Mouse (Mus musculus): ENCODE results near the gene Foxf2. TPM values are rescaled to one million over a fixed set of nuclear protein-coding genes. Genes with fewer than 3 reads are reported as not detected.
A peak's percentile ranks its signal among the peaks of the same experiment; 100 is the strongest.

The Foxf2 gene
- polyA plus RNA-seq (2012; rRNA removed): 64.7 and 69.8 TPM in 2 replicates

- no peaks in the 10 kb centered on the region; the same call in none of the 2 replicates for H3K4me1 ChIP-seq (ENCODE audit: control insufficient read depth, insufficient read depth, low read length)
- DNase-seq: peak; percentile 37
- TF ChIP-seq CTCF (IDR thresholded peaks at IDR 0.05; ENCODE audit: insufficient read depth, low read length): no peak
- peak; percentile 74; the same call in 1 of the 2 replicates for TF ChIP-seq POLR2A (IDR thresholded peaks at IDR 0.05; ENCODE audit: borderline replicate concordance, extremely low read depth, low read depth, low read length)
- H3K4me3 ChIP-seq (replicated peaks; ENCODE audit: extremely low read depth, low read depth, low read length): peak within 1 kb of the TSS; percentile 57
- under 1% methylated on average over 58 of the region's 74 CpGs for WGBS
Observed at GRCm38 (mm10) chr13:31625333-31626101, at the start of gene Foxf2. Gene Foxf2 (plus strand): TSS chr13:31625816.

- H3K4me3 ChIP-seq (replicated peaks; ENCODE audit: extremely low read depth, low read depth, low read length): no peak overlapping the region
- TF ChIP-seq POLR2A (IDR thresholded peaks at IDR 0.05; ENCODE audit: borderline replicate concordance, extremely low read depth, low read depth, low read length): no peak
- TF ChIP-seq CTCF (IDR thresholded peaks at IDR 0.05; ENCODE audit: insufficient read depth, low read length): no peak
- H3K4me1 ChIP-seq (ENCODE audit: control insufficient read depth, insufficient read depth, low read length): no peaks in the 10 kb centered on the region; the same call in 1 of the 2 replicates
- no peak for DNase-seq
- WGBS: 82% methylated on average over 4 of the region's 4 CpGs
Observed at GRCm38 (mm10) chr13:31576696-31577095, 48.9 kb upstream of the Foxf2 start.

- no peaks in the 10 kb centered on the region; the same call in 1 of the 2 replicates for H3K4me1 ChIP-seq (ENCODE audit: control insufficient read depth, insufficient read depth, low read length)
- WGBS: 15% methylated on average over 6 of the region's 6 CpGs
- no peak for DNase-seq
- no peak for TF ChIP-seq CTCF (IDR thresholded peaks at IDR 0.05; ENCODE audit: insufficient read depth, low read length)
- no peak for TF ChIP-seq POLR2A (IDR thresholded peaks at IDR 0.05; ENCODE audit: borderline replicate concordance, extremely low read depth, low read depth, low read length)
- H3K4me3 ChIP-seq (replicated peaks; ENCODE audit: extremely low read depth, low read depth, low read length): no peak overlapping the region
Observed at GRCm38 (mm10) chr13:31577576-31577975, 48.0 kb upstream of the Foxf2 start.

- 63% methylated on average over 10 of the region's 10 CpGs for WGBS
- TF ChIP-seq CTCF (IDR thresholded peaks at IDR 0.05; ENCODE audit: insufficient read depth, low read length) (no peak), POLR2A (IDR thresholded peaks at IDR 0.05; ENCODE audit: borderline replicate concordance, extremely low read depth, low read depth, low read length) (no peak)
- H3K4me1 ChIP-seq (ENCODE audit: control insufficient read depth, insufficient read depth, low read length): no peaks in the 10 kb centered on the region; the same call in 1 of the 2 replicates
- peak; percentile 33 for DNase-seq
- H3K4me3 ChIP-seq (replicated peaks; ENCODE audit: extremely low read depth, low read depth, low read length): no peak overlapping the region
Observed at GRCm38 (mm10) chr13:31578389-31578788, 47.2 kb upstream of the Foxf2 start.

GRCm38 (mm10) chr13:31579866-31580265 is 45.8 kb upstream of the Foxf2 start:
- H3K4me1 ChIP-seq (ENCODE audit: control insufficient read depth, insufficient read depth, low read length): no peaks in the 10 kb centered on the region; the same call in 1 of the 2 replicates
- H3K4me3 ChIP-seq (replicated peaks; ENCODE audit: extremely low read depth, low read depth, low read length): no peak overlapping the region
- 55% methylated on average over 9 of the region's 9 CpGs for WGBS
- DNase-seq: peak; percentile 65
- TF ChIP-seq CTCF (IDR thresholded peaks at IDR 0.05; ENCODE audit: insufficient read depth, low read length) (peak; percentile 72), POLR2A (IDR thresholded peaks at IDR 0.05; ENCODE audit: borderline replicate concordance, extremely low read depth, low read depth, low read length) (no peak)

- no peak for TF ChIP-seq CTCF (IDR thresholded peaks at IDR 0.05; ENCODE audit: insufficient read depth, low read length)
- no peak for DNase-seq
- Histone ChIP-seq H3K4me1 (ENCODE audit: control insufficient read depth, insufficient read depth, low read length) (no peaks in the 10 kb centered on the region), H3K4me3 (replicated peaks; ENCODE audit: extremely low read depth, low read depth, low read length) (no peak overlapping the region)
- 42% methylated on average over 5 of the region's 5 CpGs for WGBS
Observed at GRCm38 (mm10) chr13:31587341-31587740, 38.3 kb upstream of the Foxf2 start.

GRCm38 (mm10) chr13:31599576-31599975 is 26.0 kb upstream of the Foxf2 start:
- 63% methylated on average over 5 of the region's 5 CpGs for WGBS
- DNase-seq: no peak
- no peak overlapping the region for H3K4me3 ChIP-seq (replicated peaks; ENCODE audit: extremely low read depth, low read depth, low read length)
- TF ChIP-seq CTCF (IDR thresholded peaks at IDR 0.05; ENCODE audit: insufficient read depth, low read length) (no peak), POLR2A (IDR thresholded peaks at IDR 0.05; ENCODE audit: borderline replicate concordance, extremely low read depth, low read depth, low read length) (no peak)
- H3K4me1 ChIP-seq (ENCODE audit: control insufficient read depth, insufficient read depth, low read length): no peaks in the 10 kb centered on the region

GRCm38 (mm10) chr13:31603964-31604363 is 21.7 kb upstream of the Foxf2 start:
- WGBS: 83% methylated on average over 6 of the region's 6 CpGs
- no peak for DNase-seq
- no peaks in the 10 kb centered on the region for H3K4me1 ChIP-seq (ENCODE audit: control insufficient read depth, insufficient read depth, low read length)
- no peak overlapping the region for H3K4me3 ChIP-seq (replicated peaks; ENCODE audit: extremely low read depth, low read depth, low read length)
- TF ChIP-seq CTCF (IDR thresholded peaks at IDR 0.05; ENCODE audit: insufficient read depth, low read length): no peak
- no peak for TF ChIP-seq POLR2A (IDR thresholded peaks at IDR 0.05; ENCODE audit: borderline replicate concordance, extremely low read depth, low read depth, low read length)

GRCm38 (mm10) chr13:31614724-31615465 is 10.7 kb upstream of the Foxf2 start:
- DNase-seq: no peak
- no peak overlapping the region for H3K4me3 ChIP-seq (replicated peaks; ENCODE audit: extremely low read depth, low read depth, low read length)
- WGBS: 19% methylated on average over 38 of the region's 38 CpGs
- no peaks in the 10 kb centered on the region for H3K4me1 ChIP-seq (ENCODE audit: control insufficient read depth, insufficient read depth, low read length)
- no peak for TF ChIP-seq CTCF (IDR thresholded peaks at IDR 0.05; ENCODE audit: insufficient read depth, low read length)

All from lung, adult 2 months (tissue).